Mouse (Mus musculus): ENCODE measurements around the gene Zfp646. TPM values are rescaled to one million over a fixed set of nuclear protein-coding genes. Genes with fewer than 3 reads are reported as not detected.

The Zfp646 gene
- polyA plus RNA-seq, 1 experiment from 2014 or later, result 15.1 TPM

GRCm38 (mm10) chr7:127918203-127918602 lies 42.2 kb downstream of the Zfp646 start:
- H3K36me3 ChIP-seq (ENCODE audit: control insufficient read depth, insufficient read depth, low read length), result peaks cover 11% of the 10 kb centered on the region; the same call in 1 of the 2 replicates
- DNase-seq (ENCODE audit: low spot score) (no peak), ATAC-seq (replicated peaks; ENCODE audit: low FRiP score) (no peak)
- H3K4me3 ChIP-seq (ENCODE audit: low read depth, low read length), result no peak overlapping the region
- peaks cover 12% of the 10 kb centered on the region; the same call in 1 of the 2 replicates for H3K4me1 ChIP-seq (replicated peaks; ENCODE audit: control insufficient read depth, insufficient read depth, low read length)
- no peaks in the 10 kb centered on the region for H3K27me3 ChIP-seq (replicated peaks; ENCODE audit: control insufficient read depth, insufficient read depth, low read length)
- H3K27ac ChIP-seq (ENCODE audit: low read depth, low read length), result no peak overlapping the region
- WGBS, result 46% methylated on average over 3 of the region's 3 CpGs
- H3K4me2 ChIP-seq, result no peak overlapping the region
- H3K9ac ChIP-seq (ENCODE audit: low read depth, low read length), result no peak overlapping the region
- no peaks in the 10 kb centered on the region for H3K9me3 ChIP-seq (ENCODE audit: control insufficient read depth, low read length)

GRCm38 (mm10) chr7:127919290-127919689 lies 43.3 kb downstream of the Zfp646 start:
- no peak overlapping the region for H3K9ac ChIP-seq (ENCODE audit: low read depth, low read length)
- no peaks in the 10 kb centered on the region for H3K9me3 ChIP-seq (ENCODE audit: control insufficient read depth, low read length)
- 72% methylated on average over 7 of the region's 7 CpGs for WGBS
- peaks cover 10% of the 10 kb centered on the region; the same call in 1 of the 2 replicates for H3K4me1 ChIP-seq (replicated peaks; ENCODE audit: control insufficient read depth, insufficient read depth, low read length)
- peaks cover 14% of the 10 kb centered on the region; the same call in 1 of the 2 replicates for H3K36me3 ChIP-seq (ENCODE audit: control insufficient read depth, insufficient read depth, low read length)
- no peaks in the 10 kb centered on the region for H3K27me3 ChIP-seq (replicated peaks; ENCODE audit: control insufficient read depth, insufficient read depth, low read length)
- no peak for DNase-seq (ENCODE audit: low spot score)
- no peak overlapping the region for H3K27ac ChIP-seq (ENCODE audit: low read depth, low read length)
- no peak overlapping the region for H3K4me3 ChIP-seq (ENCODE audit: low read depth, low read length)
- ATAC-seq (replicated peaks; ENCODE audit: low FRiP score), result 0 out of 2 replicates have a peak, but pooled peaks have one; percentile 19
- H3K4me2 ChIP-seq, result no peak overlapping the region

- H3K27me3 ChIP-seq (replicated peaks; ENCODE audit: control insufficient read depth, insufficient read depth, low read length), result no peaks in the 10 kb centered on the region
- ATAC-seq (replicated peaks; ENCODE audit: low FRiP score) (no peak), DNase-seq (ENCODE audit: low spot score) (no peak)
- H3K9ac ChIP-seq (ENCODE audit: low read depth, low read length), result no peak overlapping the region
- peaks cover 10% of the 10 kb centered on the region; the same call in 1 of the 2 replicates for H3K4me1 ChIP-seq (replicated peaks; ENCODE audit: control insufficient read depth, insufficient read depth, low read length)
- no peak overlapping the region for H3K27ac ChIP-seq (ENCODE audit: low read depth, low read length)
- H3K9me3 ChIP-seq (ENCODE audit: control insufficient read depth, low read length), result no peaks in the 10 kb centered on the region
- H3K4me3 ChIP-seq (ENCODE audit: low read depth, low read length), result no peak overlapping the region
- H3K36me3 ChIP-seq (ENCODE audit: control insufficient read depth, insufficient read depth, low read length), result peaks cover 11% of the 10 kb centered on the region; the same call in 1 of the 2 replicates
- no peak overlapping the region for H3K4me2 ChIP-seq
- WGBS, result 66% methylated on average over 8 of the region's 8 CpGs
Observed at GRCm38 (mm10) chr7:127921516-127921915, 45.5 kb downstream of the Zfp646 start.

- no peak overlapping the region for H3K27ac ChIP-seq (ENCODE audit: low read depth, low read length)
- no peaks in the 10 kb centered on the region for H3K9me3 ChIP-seq (ENCODE audit: control insufficient read depth, low read length)
- WGBS, result 62% methylated on average over 6 of the region's 6 CpGs
- peaks cover 11% of the 10 kb centered on the region; the same call in 1 of the 2 replicates for H3K36me3 ChIP-seq (ENCODE audit: control insufficient read depth, insufficient read depth, low read length)
- ATAC-seq (replicated peaks; ENCODE audit: low FRiP score), result no peak
- no peak overlapping the region for H3K4me2 ChIP-seq
- no peak for DNase-seq (ENCODE audit: low spot score)
- H3K27me3 ChIP-seq (replicated peaks; ENCODE audit: control insufficient read depth, insufficient read depth, low read length), result no peaks in the 10 kb centered on the region
- H3K9ac ChIP-seq (ENCODE audit: low read depth, low read length), result no peak overlapping the region
- H3K4me3 ChIP-seq (ENCODE audit: low read depth, low read length), result no peak overlapping the region
- peaks cover 10% of the 10 kb centered on the region; the same call in 1 of the 2 replicates for H3K4me1 ChIP-seq (replicated peaks; ENCODE audit: control insufficient read depth, insufficient read depth, low read length)
Observed at GRCm38 (mm10) chr7:127922451-127923275, 46.6 kb downstream of the Zfp646 start.

GRCm38 (mm10) chr7:127923714-127924113 lies 47.7 kb downstream of the Zfp646 start:
- H3K9ac ChIP-seq (ENCODE audit: low read depth, low read length), result no peak overlapping the region
- no peaks in the 10 kb centered on the region for H3K9me3 ChIP-seq (ENCODE audit: control insufficient read depth, low read length)
- ATAC-seq (replicated peaks; ENCODE audit: low FRiP score), result no peak
- 86% methylated on average over 5 of the region's 5 CpGs for WGBS
- H3K27me3 ChIP-seq (replicated peaks; ENCODE audit: control insufficient read depth, insufficient read depth, low read length), result no peaks in the 10 kb centered on the region
- peaks cover 11% of the 10 kb centered on the region; the same call in 1 of the 2 replicates for H3K4me1 ChIP-seq (replicated peaks; ENCODE audit: control insufficient read depth, insufficient read depth, low read length)
- H3K4me3 ChIP-seq (ENCODE audit: low read depth, low read length), result no peak overlapping the region
- H3K4me2 ChIP-seq, result no peak overlapping the region
- DNase-seq (ENCODE audit: low spot score), result no peak
- H3K36me3 ChIP-seq (ENCODE audit: control insufficient read depth, insufficient read depth, low read length), result peaks cover 9% of the 10 kb centered on the region; the same call in 1 of the 2 replicates
- H3K27ac ChIP-seq (ENCODE audit: low read depth, low read length), result no peak overlapping the region

GRCm38 (mm10) chr7:127925252-127925651 lies 49.2 kb downstream of the Zfp646 start:
- Histone ChIP-seq H3K4me3 (ENCODE audit: low read depth, low read length) (no peak overlapping the region), H3K9ac (ENCODE audit: low read depth, low read length) (no peak overlapping the region), H3K36me3 (ENCODE audit: control insufficient read depth, insufficient read depth, low read length) (peaks cover 9% of the 10 kb centered on the region; the same call in 1 of the 2 replicates), H3K27me3 (replicated peaks; ENCODE audit: control insufficient read depth, insufficient read depth, low read length) (no peaks in the 10 kb centered on the region), H3K27ac (ENCODE audit: low read depth, low read length) (no peak overlapping the region), H3K4me1 (replicated peaks; ENCODE audit: control insufficient read depth, insufficient read depth, low read length) (peaks cover 25% of the 10 kb centered on the region), H3K4me2 (no peak overlapping the region), H3K9me3 (ENCODE audit: control insufficient read depth, low read length) (no peaks in the 10 kb centered on the region)
- no peak for ATAC-seq (replicated peaks; ENCODE audit: low FRiP score)
- no peak for DNase-seq (ENCODE audit: low spot score)
- WGBS, result 82% methylated on average over 5 of the region's 5 CpGs

- H3K27ac ChIP-seq (ENCODE audit: low read depth, low read length), result no peak overlapping the region
- DNase-seq (ENCODE audit: low spot score) (no peak), ATAC-seq (replicated peaks; ENCODE audit: low FRiP score) (no peak)
- H3K27me3 ChIP-seq (replicated peaks; ENCODE audit: control insufficient read depth, insufficient read depth, low read length), result no peaks in the 10 kb centered on the region
- H3K4me3 ChIP-seq (ENCODE audit: low read depth, low read length), result no peak overlapping the region
- no peak overlapping the region for H3K9ac ChIP-seq (ENCODE audit: low read depth, low read length)
- no peaks in the 10 kb centered on the region for H3K9me3 ChIP-seq (ENCODE audit: control insufficient read depth, low read length)
- peaks cover 9% of the 10 kb centered on the region; the same call in 1 of the 2 replicates for H3K36me3 ChIP-seq (ENCODE audit: control insufficient read depth, insufficient read depth, low read length)
- H3K4me2 ChIP-seq, result no peak overlapping the region
- peaks cover 27% of the 10 kb centered on the region for H3K4me1 ChIP-seq (replicated peaks; ENCODE audit: control insufficient read depth, insufficient read depth, low read length)
- WGBS, result 86% methylated on average over 8 of the region's 8 CpGs
Observed at GRCm38 (mm10) chr7:127926066-127926465, 50.0 kb downstream of the Zfp646 start.

- peaks cover 9% of the 10 kb centered on the region; the same call in 1 of the 2 replicates for H3K36me3 ChIP-seq (ENCODE audit: control insufficient read depth, insufficient read depth, low read length)
- ATAC-seq (replicated peaks; ENCODE audit: low FRiP score), result no peak
- H3K4me3 ChIP-seq (ENCODE audit: low read depth, low read length), result no peak overlapping the region
- H3K9me3 ChIP-seq (ENCODE audit: control insufficient read depth, low read length), result no peaks in the 10 kb centered on the region
- H3K27ac ChIP-seq (ENCODE audit: low read depth, low read length), result no peak overlapping the region
- no peak overlapping the region for H3K9ac ChIP-seq (ENCODE audit: low read depth, low read length)
- H3K27me3 ChIP-seq (replicated peaks; ENCODE audit: control insufficient read depth, insufficient read depth, low read length), result no peaks in the 10 kb centered on the region
- no peak overlapping the region for H3K4me2 ChIP-seq
- no peak for DNase-seq (ENCODE audit: low spot score)
- WGBS, result 82% methylated on average over 11 of the region's 11 CpGs
- H3K4me1 ChIP-seq (replicated peaks; ENCODE audit: control insufficient read depth, insufficient read depth, low read length), result peaks cover 31% of the 10 kb centered on the region
Observed at GRCm38 (mm10) chr7:127926846-127927245, 50.8 kb downstream of the Zfp646 start.

All from liver, embryonic 11.5 days (tissue).